Mouse (Mus musculus): ENCODE data around the gene Anp32b.

DNA sequence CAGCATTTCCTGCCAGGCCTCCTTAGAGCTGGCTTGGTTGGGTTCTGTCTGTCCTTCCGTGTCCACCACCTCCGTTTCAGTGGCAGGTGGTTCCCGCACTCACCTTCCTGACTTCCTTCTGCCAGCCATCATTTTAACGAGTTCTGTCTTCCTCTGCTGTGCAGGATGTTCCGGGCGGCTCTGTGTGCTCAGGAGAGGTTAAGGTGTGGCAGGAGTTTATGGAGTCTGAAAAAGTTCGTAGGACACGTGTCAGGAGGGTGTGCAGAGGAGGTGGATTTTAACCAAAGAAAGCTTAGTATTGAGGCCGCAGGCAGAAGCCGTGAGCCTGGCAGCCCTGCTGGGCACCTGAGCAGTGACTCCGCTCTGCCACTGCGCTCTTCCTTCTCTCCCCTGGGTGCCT is 44.8 kb downstream of the Anp32b start:
- TF ChIP-seq CTCF (IDR thresholded peaks at IDR 0.05; ENCODE audit: extremely low read depth, insufficient read length, insufficient replicate concordance, low read depth, low read length) (no peak), POLR2A (IDR thresholded peaks at IDR 0.05; ENCODE audit: low read depth, low read length) (0 out of 2 replicates have a peak, but pooled peaks have one; percentile 7)

All from small intestine, adult 2 months (tissue).